Mouse (Mus musculus) neutrophil, adult 83 days (primary cell): Measurements from ENCODE around the gene Snrnp27. TPM values are rescaled to one million over a fixed set of nuclear protein-coding genes. Genes with fewer than 3 reads are reported as not detected.

Experiments used
- total RNA-seq, 2 experiments: library from RNA; stranded (reverse); gene quantifications; one replicate each; pipeline ENCODE4 v1.2.4; 2023

Gene Snrnp27
- total RNA-seq = 10 to 100 TPM; 35.5 to 40.8 TPM

GRCm38 (mm10) chr6:86683872-86684654 is at the start of gene Snrnp27:
Gene Snrnp27 (minus strand): TSS chr6:86684522.

DNA sequence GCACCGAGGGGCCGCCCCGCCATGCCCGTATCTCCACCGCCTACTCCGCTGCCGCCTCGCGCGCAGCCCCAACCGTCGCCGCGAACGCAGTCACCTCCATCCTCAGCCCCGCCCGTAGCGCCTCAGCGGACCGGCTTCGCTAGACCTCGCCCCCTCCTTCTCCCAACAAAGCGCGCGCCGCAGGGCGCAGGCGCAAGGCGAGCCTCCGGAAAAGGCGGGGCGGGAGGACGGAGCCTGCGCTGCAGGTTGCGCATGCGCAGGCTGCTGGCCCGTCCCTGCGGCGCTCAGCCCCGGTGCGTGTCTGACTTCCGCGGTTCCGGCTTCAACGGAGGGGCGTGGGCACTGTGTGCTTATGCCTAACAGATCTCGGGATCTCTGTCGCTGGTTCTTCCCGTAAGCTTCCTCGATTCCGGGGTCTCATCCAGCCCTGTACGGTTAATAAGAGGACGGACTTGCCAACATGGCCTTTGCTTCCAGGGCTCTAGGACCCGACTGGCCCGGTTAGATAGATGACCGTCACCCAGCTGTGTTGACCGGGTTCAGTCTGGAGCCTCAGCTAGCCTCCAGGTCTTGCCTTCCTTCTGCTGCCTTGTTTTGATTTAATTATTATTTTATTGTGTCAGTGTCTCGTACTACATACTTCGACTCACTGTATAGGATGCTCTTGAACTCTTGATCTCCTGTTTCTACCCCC is 49.0 kb upstream of the Snrnp27 start, which contains the start of gene Gmcl1:
TSS of gene Gmcl1 (minus strand) at position 201 of the 694 bp plus-strand sequence.

GRCm38 (mm10) chr6:86668580-86669239 is 15.6 kb downstream of the Snrnp27 start, which contains the start of gene Mxd1:
Gene Mxd1 (minus strand): TSS chr6:86669161.

DNA sequence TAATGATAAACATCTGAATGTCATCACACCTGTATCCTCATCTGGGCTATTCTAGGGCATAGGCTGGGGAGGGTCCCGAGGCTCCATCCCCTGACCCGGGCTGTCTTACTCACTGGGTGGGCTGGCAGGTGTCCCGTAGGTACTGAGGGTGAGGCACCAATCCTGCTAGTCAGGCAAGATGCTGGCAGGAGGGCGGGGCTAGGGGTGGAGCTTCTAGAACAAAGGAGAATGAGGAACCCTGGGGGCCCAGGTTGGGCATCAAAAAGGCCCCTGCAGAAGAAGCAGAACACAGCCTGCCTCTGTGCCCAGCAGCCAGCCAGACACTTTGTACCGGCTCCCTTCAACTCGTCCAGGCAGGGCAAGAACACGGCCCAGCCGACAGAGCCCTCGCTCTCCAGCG is 56.4 kb downstream of the Snrnp27 start, which contains the start of gene Asprv1:
TSS of gene Asprv1 (plus strand) at position 219 of the 400 bp plus-strand sequence.

Other genes starting within 250 kb of the Snrnp27 start
- gene C87436, start 246.1 kb downstream of the Snrnp27 start, total RNA-seq = 10 to 100 TPM; 16.7 to 20.5 TPM
- 100 to 1,000 TPM; 170 to 191 TPM for gene Pcbp1, start 158.2 kb downstream of the Snrnp27 start, total RNA-seq
- gene Asprv1, start 56.4 kb downstream of the Snrnp27 start, total RNA-seq = 10 to 100 TPM; 62.2 to 88.0 TPM
- gene Mxd1, start 15.4 kb downstream of the Snrnp27 start, total RNA-seq = 100 to 1,000 TPM; 571 to 773 TPM
- gene Gmcl1, start 48.9 kb upstream of the Snrnp27 start, total RNA-seq = 10 to 100 TPM; 15.5 to 18.1 TPM
- gene Anxa4, start 109.1 kb upstream of the Snrnp27 start, total RNA-seq = 10 to 100 TPM; 16.6 to 19.6 TPM
- 10 to 100 TPM; 35.3 to 36.7 TPM for gene Aak1, start 165.0 kb upstream of the Snrnp27 start, total RNA-seq